Mouse (Mus musculus) E14TG2a.4 (cell line): ENCODE results near the gene Il21r.
A peak's percentile ranks its signal among the peaks of the same experiment; 100 is the strongest.

Experiments used
- H3K27me3 ChIP-seq: 2 replicates; pipeline ENCODE4 v1.6.1; 2014; ENCODE audit warnings: low read length, control low read depth; ENCODE audit not compliant: insufficient read depth
- H3K36me3 ChIP-seq: 2 replicates; pipeline ENCODE4 v1.6.1; 2014; ENCODE audit warnings: low read length, control low read depth; ENCODE audit not compliant: insufficient read depth
- H3K4me1 ChIP-seq: replicated peaks from 2 replicates; pipeline ENCODE4 v1.6.1; 2014; ENCODE audit warnings: low read depth, low read length, control low read depth
- H3K4me3 ChIP-seq: replicated peaks from 2 replicates; pipeline ENCODE4 v1.5.1; 2014; ENCODE audit warnings: mild to moderate bottlenecking, low read length
- H3K9me3 ChIP-seq: 2 replicates; pipeline ENCODE4 v1.6.1; 2014; ENCODE audit warnings: low read length, control low read depth
- CTCF ChIP-seq: conservative IDR thresholded peaks from 2 replicates; pipeline ENCODE4 v1.5.1; 2014; ENCODE audit warnings: low read length
- NANOG ChIP-seq: IDR thresholded peaks from 2 replicates; pipeline ENCODE4 v1.6.1; 2014; ENCODE audit warnings: borderline replicate concordance, low read length, mixed read lengths
- POU5F1 ChIP-seq: IDR thresholded peaks from 2 replicates; pipeline ENCODE4 v1.6.1; 2014; ENCODE audit warnings: low read length, borderline replicate concordance

The Il21r gene

DNA sequence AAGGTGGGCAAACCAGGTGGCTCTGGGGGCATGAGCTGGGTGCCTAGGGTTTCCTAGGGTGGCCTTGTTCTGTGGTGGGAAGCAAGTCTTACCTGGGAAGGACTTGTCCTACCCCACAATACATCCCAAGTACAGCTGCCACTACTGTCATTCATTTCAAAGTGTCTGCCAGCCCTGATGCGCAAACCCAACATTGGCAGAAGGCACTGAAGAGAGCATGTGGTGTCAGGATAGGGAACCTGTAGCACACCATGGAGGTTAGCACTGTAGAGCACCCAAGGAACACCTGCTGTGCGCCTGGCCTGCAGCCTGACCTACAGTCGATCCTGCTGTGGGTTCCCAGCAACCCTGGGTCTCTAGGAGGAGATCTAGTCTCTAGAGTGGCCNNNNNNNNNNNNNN, 27.8 kb downstream of the Il21r start:
- no peaks in the 10 kb centered on the region for H3K4me1 ChIP-seq
- H3K4me3 ChIP-seq: no peak overlapping the region
- H3K27me3 ChIP-seq: 0 out of 2 replicates have a peak, but pooled peaks cover 3% of the 10 kb centered on the region
- TF ChIP-seq CTCF (no peak), POU5F1 (no peak), NANOG (no peak)
- no peaks in the 10 kb centered on the region for H3K9me3 ChIP-seq
- H3K36me3 ChIP-seq: no peaks in the 10 kb centered on the region

DNA sequence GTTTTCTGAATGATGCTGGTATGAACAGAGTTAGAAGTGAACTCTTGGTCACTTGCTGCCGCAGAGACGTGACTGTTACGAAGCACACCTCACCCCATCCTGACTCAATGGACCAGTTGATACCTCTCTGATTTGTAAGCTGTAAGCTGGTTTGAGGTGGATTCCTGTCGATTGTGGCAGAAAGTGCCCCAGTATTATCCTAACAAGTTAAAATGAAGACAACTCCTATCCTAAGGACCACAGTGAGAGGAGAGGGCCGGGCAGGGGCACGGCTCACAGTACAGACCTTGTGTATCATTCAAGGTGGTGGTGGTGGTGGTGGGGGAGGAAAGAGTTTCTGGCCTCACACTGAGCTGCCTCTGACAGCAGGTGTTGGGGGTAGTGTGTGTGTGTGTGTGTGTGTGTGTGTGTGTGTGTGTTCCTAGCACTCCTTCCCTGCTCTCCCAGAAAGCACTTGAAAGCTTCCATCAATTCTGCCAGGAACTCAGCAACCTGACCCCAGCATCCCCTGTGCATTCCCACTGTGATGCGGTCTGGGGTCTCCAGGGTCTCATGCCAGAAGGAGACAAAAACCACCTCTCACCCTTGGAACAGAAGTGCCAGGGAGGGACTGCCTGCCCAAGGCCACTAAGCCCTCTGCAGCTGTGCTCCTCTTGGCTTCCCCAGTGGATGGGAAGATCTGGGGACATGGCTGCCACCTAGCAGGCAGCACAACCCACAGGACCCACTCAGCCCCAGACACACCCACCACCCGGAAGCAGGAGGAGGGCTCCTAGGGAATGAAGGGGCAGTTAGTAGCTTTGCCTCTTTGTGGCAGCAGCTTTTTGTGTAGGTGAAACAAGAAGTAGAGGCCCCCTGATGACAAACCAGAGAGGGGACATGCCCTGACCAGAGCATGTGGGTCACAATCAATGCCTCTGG, 34.3 kb downstream of the Il21r start:
- Histone ChIP-seq H3K4me3 (no peak overlapping the region), H3K4me1 (peaks cover 3% of the 10 kb centered on the region), H3K36me3 (peaks cover 28% of the 10 kb centered on the region), H3K27me3 (peaks cover 4% of the 10 kb centered on the region; the same call in 1 of the 2 replicates), H3K9me3 (no peaks in the 10 kb centered on the region)
- TF ChIP-seq CTCF: no peak

DNA sequence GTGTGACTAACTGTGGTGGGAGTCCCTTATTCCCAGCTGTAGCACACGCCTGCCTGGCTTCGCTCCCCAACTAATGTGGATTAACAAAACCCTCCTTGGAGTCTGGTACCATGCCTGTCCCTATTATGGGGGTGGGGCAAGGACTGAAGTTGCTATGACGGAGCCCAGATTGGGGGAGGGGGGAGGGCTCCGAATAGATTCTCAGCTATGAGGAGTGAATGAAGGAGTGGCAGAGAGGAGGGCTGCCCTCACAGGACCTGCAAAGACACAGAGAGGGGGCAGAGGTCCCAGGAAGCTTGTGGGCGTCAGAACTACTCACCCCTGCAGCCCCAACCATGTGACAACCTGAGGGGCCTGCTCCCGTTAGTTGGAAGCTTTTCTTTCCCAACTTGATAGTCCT, 35.1 kb downstream of the Il21r start:
- H3K36me3 ChIP-seq: peaks cover 37% of the 10 kb centered on the region
- H3K27me3 ChIP-seq: peaks cover 4% of the 10 kb centered on the region; the same call in 1 of the 2 replicates
- TF ChIP-seq POU5F1 (no peak), CTCF (no peak), NANOG (no peak)
- H3K4me1 ChIP-seq: peaks cover 7% of the 10 kb centered on the region
- no peaks in the 10 kb centered on the region for H3K9me3 ChIP-seq
- H3K4me3 ChIP-seq: no peak overlapping the region

DNA sequence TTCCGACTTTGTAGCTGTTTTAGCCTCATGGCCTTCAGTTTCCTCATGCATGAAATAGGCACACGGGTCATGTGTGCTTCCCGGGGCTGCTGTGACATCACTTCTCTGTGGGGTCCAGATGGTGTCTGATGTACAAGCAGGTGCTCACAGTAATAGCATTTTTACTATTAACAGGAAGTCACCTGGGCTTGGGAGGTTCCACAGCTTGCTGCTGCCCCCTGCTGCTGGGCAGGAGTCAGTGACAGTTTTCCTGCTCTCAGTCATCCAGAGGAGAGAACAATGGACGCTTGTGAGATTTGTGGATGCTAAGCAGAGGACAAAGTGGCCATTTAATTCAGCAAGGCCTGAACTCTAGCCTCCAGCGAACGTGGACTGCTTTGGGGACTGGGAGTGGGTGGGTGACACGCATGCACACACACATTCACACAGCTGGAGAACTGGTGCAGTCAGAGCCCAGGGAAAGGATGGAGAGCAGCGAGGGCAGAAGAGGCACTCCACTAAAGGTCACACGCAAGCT, 35.7 kb downstream of the Il21r start:
- H3K4me1 ChIP-seq: peaks cover 7% of the 10 kb centered on the region
- H3K27me3 ChIP-seq: peaks cover 4% of the 10 kb centered on the region; the same call in 1 of the 2 replicates
- no peaks in the 10 kb centered on the region for H3K9me3 ChIP-seq
- TF ChIP-seq POU5F1 (no peak), CTCF (peak; percentile 57)
- H3K36me3 ChIP-seq: peaks cover 43% of the 10 kb centered on the region
- H3K4me3 ChIP-seq: no peak overlapping the region

DNA sequence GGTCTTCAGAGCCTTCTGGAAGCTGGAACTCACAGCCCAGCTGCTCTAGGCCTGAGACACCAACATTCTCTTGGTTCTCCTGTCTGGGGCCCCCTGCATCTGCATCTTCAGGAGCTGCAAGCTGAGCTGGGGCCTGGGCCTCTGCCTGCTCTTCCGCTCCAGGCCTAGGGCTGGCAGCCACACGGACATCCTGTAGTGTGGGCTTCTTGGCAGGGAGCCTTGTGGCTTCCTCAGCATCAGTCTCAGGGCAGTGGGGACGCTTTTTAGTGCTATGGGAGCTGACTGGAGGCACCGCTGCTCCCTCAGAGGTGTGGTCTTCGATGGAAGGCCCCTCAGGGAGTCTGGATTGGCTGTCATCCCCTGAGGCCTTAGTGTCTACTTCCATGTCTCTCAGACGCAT, 40.7 kb downstream of the Il21r start:
- H3K4me1 ChIP-seq: peaks cover 7% of the 10 kb centered on the region
- H3K4me3 ChIP-seq: no peak overlapping the region
- H3K9me3 ChIP-seq: no peaks in the 10 kb centered on the region
- no peak for TF ChIP-seq POU5F1
- no peak for TF ChIP-seq NANOG
- no peak for TF ChIP-seq CTCF
- peaks cover 92% of the 10 kb centered on the region for H3K36me3 ChIP-seq
- H3K27me3 ChIP-seq: no peaks in the 10 kb centered on the region

DNA sequence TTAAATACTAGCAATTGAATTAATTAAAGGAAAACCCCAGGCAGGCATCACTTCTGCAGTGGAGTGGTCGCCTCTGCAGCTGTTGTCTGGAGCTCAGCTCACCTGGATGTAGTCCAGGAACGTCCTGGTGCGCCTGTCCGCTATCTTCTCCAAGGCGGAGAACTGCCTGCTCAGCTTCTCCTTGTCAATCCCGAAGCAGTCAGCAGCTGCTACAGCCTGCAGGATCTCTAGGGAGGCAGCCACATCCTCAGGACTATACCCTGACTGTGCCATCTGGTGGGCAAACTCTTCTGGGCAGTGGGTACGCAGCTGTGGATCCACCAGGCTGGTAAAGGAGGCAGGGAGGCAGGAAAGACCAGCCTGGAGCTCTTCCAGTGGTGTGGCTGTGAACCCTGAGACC, 42.2 kb downstream of the Il21r start:
- Histone ChIP-seq H3K4me3 (no peak overlapping the region), H3K36me3 (peaks cover 100% of the 10 kb centered on the region), H3K4me1 (peaks cover 7% of the 10 kb centered on the region), H3K9me3 (no peaks in the 10 kb centered on the region), H3K27me3 (no peaks in the 10 kb centered on the region)
- no peak for TF ChIP-seq NANOG
- no peak for TF ChIP-seq POU5F1
- TF ChIP-seq CTCF: no peak

DNA sequence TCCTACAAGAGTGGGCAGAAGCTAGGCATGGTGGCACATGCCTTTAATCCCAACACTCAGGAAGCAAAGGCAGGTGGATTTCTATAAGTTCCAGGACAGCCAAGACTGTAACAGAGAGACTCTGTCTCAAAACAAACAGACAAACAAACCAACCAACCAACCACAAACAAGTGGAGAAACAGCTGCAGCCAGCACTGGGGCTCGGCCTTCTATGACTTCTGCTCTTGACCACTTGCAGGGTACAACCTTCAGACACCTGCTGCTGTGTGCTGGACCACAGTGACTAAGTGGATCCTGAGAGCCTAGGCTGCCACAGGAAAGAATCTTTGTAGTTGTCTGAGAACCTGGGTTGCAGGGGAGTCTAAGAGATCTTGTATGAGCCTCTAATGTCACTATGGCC, 45.8 kb downstream of the Il21r start:
- Histone ChIP-seq H3K4me3 (no peak overlapping the region), H3K9me3 (no peaks in the 10 kb centered on the region), H3K27me3 (no peaks in the 10 kb centered on the region), H3K4me1 (no peaks in the 10 kb centered on the region), H3K36me3 (peaks cover 99% of the 10 kb centered on the region)
- no peak for TF ChIP-seq NANOG
- TF ChIP-seq CTCF: no peak
- no peak for TF ChIP-seq POU5F1

DNA sequence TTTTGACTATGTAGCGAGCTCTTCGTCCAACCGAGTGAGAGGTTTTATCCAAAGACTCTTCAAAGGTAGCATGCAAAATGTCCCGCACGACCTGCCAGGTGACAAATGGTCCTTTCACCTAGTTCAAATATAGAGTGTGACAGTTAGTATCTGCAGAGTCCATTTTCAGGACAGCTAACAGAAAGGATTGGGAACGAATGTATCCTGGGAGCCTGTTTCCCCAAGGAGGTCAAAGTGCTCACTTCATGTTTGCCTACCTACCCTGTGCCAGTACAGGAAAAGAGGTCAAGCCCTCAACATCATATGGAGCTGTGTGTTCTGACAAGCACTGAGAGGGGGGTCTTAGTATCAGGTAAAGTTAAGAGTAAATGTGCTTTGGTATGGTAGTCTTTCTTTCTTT, 54.3 kb downstream of the Il21r start:
- no peak for TF ChIP-seq CTCF
- no peak for TF ChIP-seq NANOG
- no peak for TF ChIP-seq POU5F1
- Histone ChIP-seq H3K4me3 (no peak overlapping the region), H3K36me3 (peaks cover 98% of the 10 kb centered on the region), H3K27me3 (no peaks in the 10 kb centered on the region), H3K4me1 (no peaks in the 10 kb centered on the region), H3K9me3 (no peaks in the 10 kb centered on the region)

DNA sequence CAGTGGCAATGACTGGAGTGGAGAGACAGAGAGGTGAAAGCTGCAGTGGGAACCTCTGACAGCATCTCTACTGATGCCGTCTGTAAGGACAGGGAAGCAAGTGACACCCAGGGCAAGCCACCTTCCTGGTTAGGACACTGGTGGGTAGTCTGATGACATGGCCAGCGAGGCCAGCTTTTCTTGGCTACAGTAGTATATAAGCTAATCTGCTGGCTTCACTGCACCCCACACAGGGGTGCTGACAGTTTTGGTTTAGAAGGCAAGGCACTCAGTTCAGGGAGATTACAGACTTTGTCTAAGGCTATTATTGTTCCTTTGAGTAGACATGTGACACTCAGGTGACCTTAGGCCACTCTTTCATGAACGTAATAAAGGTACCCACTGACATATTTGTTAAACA, 60.4 kb downstream of the Il21r start:
- H3K36me3 ChIP-seq: peaks cover 89% of the 10 kb centered on the region
- H3K27me3 ChIP-seq: no peaks in the 10 kb centered on the region
- TF ChIP-seq NANOG (no peak), CTCF (no peak), POU5F1 (no peak)
- H3K4me3 ChIP-seq: no peak overlapping the region
- H3K9me3 ChIP-seq: no peaks in the 10 kb centered on the region
- peaks cover 5% of the 10 kb centered on the region for H3K4me1 ChIP-seq
